Mouse (Mus musculus): Measurements from ENCODE around the gene Sgms1.
"Not testable (repeated sequence)": the region's sequence is repeated elsewhere in the genome, so short reads cannot be mapped to it uniquely, and the experiment has no call there.

Sgms1 gene

DNA sequence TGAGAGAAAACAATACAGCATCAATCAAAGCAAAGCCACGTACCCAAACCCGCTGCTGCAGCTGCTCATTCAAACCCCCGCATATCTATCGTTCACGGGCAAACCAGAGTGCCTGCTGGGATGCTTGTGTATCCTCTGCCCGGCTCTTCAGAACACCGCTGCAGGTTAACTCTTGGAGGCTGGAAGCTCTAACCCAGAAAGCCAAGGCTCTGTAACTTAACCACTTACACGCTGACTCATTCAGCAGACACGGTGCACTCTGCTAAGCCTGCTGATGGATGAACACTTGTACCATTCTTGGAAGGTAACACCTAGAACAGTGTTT is 286.6 kb downstream of the Sgms1 start:
- DNase-seq (ENCODE audit: low read depth, low spot score): no peak

DNA sequence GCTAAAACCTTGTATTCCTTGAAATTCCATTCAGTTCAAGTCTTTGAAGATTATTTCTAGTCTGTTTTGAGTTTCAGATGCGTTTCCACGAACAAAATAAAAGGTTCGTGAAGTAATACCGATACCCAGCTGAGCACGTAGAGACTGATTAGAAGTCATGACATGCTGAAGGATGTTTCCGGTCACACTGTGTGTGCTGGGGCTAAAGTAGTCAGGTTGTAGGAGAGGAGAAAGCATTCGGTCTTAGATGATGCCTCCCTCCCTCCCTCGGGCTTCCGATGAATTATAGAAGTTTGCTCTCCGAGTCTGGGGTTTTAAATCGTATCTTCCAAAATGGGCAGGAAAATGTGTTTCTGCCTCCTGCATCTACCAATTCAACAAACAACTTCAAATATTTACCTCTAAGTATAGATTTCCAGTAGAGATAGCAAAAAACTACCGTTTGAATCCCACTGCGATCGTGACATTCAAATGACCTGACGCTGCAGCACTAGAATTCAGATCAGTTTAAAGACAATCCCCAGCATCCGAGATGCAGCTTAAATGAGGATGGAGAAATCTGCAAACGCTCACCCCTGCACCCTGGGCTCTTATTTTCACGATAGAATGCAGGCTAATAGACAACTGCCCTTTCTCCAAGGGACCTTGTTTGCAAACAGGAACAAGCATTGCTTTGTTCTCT is 287.1 kb downstream of the Sgms1 start:
- DNase-seq (ENCODE audit: low read depth, low spot score): no peak

- no peak for DNase-seq (ENCODE audit: low read depth, low spot score)
These were observed 290.9 kb downstream of the Sgms1 start for GRCm38 (mm10) chr19:32098582-32098981.

- DNase-seq (ENCODE audit: low read depth, low spot score): no peak
These were observed 297.2 kb downstream of the Sgms1 start for GRCm38 (mm10) chr19:32092358-32092757.

- no peak for DNase-seq (ENCODE audit: low read depth, low spot score)
These were observed 298.7 kb downstream of the Sgms1 start for GRCm38 (mm10) chr19:32090804-32091203.

- DNase-seq (ENCODE audit: low read depth, low spot score): no peak
These were observed 300.9 kb downstream of the Sgms1 start for GRCm38 (mm10) chr19:32088570-32088969.

- no peak for DNase-seq (ENCODE audit: low read depth, low spot score)
These were observed 301.6 kb downstream of the Sgms1 start for GRCm38 (mm10) chr19:32087736-32088470.

GRCm38 (mm10) chr19:32084813-32085212 is 304.7 kb downstream of the Sgms1 start:
- not testable (repeated sequence) for DNase-seq (ENCODE audit: low read depth, low spot score)

Measured in WW6 (cell line).